Mouse (Mus musculus) thymus, adult 2 months (tissue): ENCODE data around the gene Mpig6b.

Experiments used
- CTCF ChIP-seq: fragments of 200-500 bp; IDR thresholded peaks from 2 replicates; pipeline ENCODE4 v1.5.1; 2012; ENCODE audit warnings: mild to moderate bottlenecking, control low read depth, low read length, moderate library complexity, borderline replicate concordance; ENCODE audit not compliant: control insufficient read depth, poor library complexity, insufficient read depth; ENCODE audit errors: extremely low read depth
- POLR2A ChIP-seq: fragments of 200-500 bp; IDR thresholded peaks from 2 replicates; pipeline ENCODE4 v1.6.1; 2012; ENCODE audit warnings: mild to moderate bottlenecking, low read length, control low read depth, moderate library complexity; ENCODE audit not compliant: control insufficient read depth, poor library complexity, insufficient read depth; ENCODE audit errors: extremely low read depth

DNA sequence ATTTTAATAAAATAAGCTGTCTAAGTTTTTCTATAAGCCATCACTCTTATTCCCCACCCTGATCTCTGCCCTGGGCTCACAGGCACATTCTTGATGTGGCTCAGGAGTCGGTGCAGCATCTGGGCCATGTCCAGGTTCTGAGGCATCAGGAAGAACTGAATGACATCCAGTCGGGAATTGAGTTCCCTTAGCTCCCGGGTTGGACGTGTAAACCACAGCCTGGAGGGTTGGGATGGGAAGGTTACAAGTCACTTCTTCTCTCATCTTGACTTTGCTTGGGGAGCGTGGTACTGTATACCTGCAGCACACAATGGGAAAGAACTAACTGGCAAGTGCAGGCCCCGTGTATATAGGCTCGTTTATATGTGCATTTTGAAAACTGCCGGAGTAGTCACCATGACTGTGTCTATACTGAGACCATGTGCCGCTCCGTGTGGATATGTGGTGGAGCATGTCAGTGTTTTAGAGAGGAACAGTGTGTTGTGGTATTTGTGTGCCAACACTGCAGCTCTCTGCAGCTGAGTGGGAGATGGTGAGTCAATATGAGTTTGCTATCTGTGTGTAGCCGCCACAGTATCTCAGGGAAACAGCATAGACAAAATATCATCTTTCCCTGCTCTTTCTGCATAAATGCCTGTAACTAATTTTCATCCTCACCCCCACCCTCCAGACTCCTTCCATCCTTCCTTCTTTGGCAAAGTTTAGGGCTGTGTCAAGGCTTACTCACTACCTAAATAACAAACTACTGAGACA is 26.7 kb downstream of the Mpig6b start:
- no peak for TF ChIP-seq CTCF
- no peak for TF ChIP-seq POLR2A
